Mouse (Mus musculus): ENCODE measurements at regions not wholly inside any gene's neighbourhood (a gene's known extent, or its start where the extent isn't known, plus 50 kb on each side); places are given as distances from the start of the nearest gene placed in this dataset.
"Not testable (repeated sequence)": the region's sequence is repeated elsewhere in the genome, so short reads cannot be mapped to it uniquely, and the experiment has no call there.

- DNase-seq (ENCODE audit: low spot score in 2 of 2), result no peak
Measured at GRCm38 (mm10) chr7:116596914-116597313, 92.7 kb downstream of the Nucb2 start.

GRCm38 (mm10) chr7:116600340-116600739, 96.2 kb downstream of the Nucb2 start:
- DNase-seq (ENCODE audit: low spot score in 2 of 2), result no peak

GRCm38 (mm10) chr7:116603167-116603839, 99.1 kb downstream of the Nucb2 start:
- DNase-seq (ENCODE audit: low spot score in 2 of 2), result no peak

GRCm38 (mm10) chr7:116603840-116604194, 99.6 kb downstream of the Nucb2 start:
- DNase-seq (ENCODE audit: low spot score in 2 of 2), result no peak

GRCm38 (mm10) chr7:116606255-116606654, 102.1 kb downstream of the Nucb2 start:
- no peak for DNase-seq (ENCODE audit: low spot score in 2 of 2)

GRCm38 (mm10) chr7:116606751-116607483, 102.7 kb downstream of the Nucb2 start:
- no peak for DNase-seq (ENCODE audit: low spot score in 2 of 2)

- no peak for DNase-seq (ENCODE audit: low spot score in 2 of 2)
Measured at GRCm38 (mm10) chr7:116607628-116608225, 103.6 kb downstream of the Nucb2 start.

GRCm38 (mm10) chr7:116608350-116609085, 104.3 kb downstream of the Nucb2 start:
- DNase-seq (ENCODE audit: low spot score in 2 of 2), result no peak

DNA sequence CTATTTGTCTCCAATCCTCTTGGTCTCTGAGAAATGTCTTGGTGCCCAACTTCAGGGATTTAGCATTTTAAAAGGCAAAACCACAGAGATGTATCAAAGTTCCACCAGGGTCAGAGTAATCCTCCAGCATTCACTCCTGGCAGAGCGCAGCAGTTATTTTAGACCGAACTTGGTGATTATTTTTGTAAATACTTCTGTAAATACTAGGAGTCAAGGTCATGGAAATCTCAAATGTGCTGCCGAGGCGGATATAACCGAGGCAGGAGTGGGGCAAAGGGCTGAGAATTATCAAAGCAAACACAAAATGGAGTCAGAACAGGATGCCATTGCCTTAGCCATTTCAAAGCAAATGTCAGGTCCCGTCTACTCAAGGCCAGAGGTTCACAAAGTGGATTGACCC, 105.2 kb downstream of the Nucb2 start:
- no peak for DNase-seq (ENCODE audit: low spot score in 2 of 2)

DNA sequence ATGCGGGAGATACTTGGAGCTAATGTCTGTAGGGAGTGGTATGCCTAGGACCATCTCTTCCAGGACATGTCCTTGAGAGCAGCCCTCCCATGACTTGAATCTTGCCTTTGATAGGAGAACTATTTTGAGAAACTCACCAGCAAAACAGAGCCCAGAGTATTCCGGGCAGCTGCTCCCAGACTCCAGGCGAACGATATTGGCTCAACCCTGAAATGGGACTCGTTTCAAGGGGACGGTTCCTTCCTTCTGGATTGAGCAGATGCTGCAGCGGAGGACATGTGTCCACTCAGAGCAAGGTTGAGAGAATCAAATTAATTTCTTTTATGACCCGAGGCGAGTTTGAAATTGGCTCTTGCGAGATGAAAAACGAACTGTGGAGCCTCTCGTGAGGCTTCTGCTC, 105.7 kb downstream of the Nucb2 start:
- no peak for DNase-seq (ENCODE audit: low spot score in 2 of 2)

DNA sequence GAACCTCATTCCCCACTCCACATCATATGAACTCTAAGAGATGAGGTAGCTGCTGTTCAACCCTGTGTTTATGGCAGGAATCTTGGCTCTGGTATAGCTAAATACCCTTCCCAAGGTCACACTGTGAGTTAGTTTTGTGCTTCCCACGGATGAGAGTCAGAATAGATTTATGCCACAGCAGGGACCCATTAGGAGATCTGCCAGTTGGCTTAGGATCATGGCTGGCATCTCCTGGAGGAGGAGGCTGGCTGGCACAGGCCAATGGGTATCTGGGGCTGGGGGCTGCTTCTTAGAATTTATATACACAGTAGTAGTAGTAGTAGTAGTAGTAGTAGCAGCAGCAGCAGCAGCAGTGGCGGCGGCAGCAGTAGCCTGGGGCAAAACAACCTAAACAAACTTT, 111.8 kb downstream of the Nucb2 start:
- no peak for DNase-seq (ENCODE audit: low spot score in 2 of 2)

DNA sequence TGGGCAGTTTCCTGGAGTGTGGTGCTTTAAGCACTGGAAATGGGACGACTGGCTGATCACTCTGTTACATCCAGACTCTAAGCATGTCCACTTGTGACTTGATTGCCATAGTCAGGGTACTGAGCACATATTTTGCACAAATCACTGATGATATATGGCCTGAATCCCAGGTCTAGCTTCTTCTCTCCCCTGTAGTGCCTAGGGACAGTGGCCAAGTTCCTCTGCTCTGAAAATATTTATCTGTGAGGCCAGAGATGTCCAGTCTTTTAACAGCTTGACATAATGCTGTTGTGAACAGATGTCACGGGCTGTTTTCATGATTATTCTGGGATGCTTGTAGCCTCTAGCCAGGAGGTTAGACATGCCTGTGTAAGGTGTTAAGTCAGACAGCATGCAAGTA, 115.5 kb downstream of the Nucb2 start:
- no peak for DNase-seq (ENCODE audit: low spot score in 2 of 2)

GRCm38 (mm10) chr7:116620381-116620780, 116.2 kb downstream of the Nucb2 start:
- no peak for DNase-seq (ENCODE audit: low spot score in 2 of 2)

DNA sequence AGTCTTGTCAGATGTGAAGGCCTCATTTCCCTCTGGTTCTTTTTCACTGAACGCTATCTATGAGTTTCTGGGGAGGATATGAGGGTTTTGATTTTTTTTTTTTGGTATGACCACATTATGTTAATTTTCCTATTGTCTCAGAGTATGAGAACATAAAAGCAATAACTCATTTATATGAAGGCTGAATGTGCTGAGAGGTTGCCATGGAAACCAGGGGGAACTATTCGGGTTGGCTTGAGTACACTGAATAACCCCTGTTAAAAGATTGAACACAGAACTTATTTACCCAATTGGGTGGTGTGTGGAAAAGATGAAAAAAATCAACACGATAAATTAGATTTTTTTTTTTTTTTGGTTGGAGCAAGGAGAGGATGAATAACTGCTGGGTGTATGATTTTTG, 129.0 kb downstream of the Nucb2 start:
- DNase-seq (ENCODE audit: low spot score in 2 of 2), result no peak

GRCm38 (mm10) chr7:116644902-116645650, 140.9 kb downstream of the Nucb2 start:
- peak; percentile 25 to 30 for DNase-seq (ENCODE audit: low spot score in 2 of 2)

GRCm38 (mm10) chr7:116654466-116654865, 150.3 kb downstream of the Nucb2 start:
- DNase-seq (ENCODE audit: low spot score in 2 of 2), result no peak

DNA sequence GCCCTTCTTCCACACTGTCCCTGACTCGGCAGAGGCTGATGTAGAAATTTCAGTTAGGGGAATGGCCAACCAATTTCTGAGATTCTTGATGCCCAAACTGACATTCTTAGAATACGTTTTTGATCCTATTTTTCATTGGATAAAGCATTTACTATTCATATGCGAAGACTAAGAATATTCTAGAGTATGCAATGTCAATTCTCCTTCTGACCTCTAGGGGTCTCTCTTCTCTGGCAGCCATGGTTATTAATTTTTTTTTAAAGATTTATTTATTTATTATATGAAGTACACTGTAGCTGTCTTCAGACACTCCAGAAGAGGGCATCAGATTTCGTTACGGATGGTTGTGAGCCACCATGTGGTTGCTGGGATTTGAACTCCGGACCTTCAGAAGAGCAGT, 152.9 kb downstream of the Nucb2 start:
- DNase-seq (ENCODE audit: low spot score in 2 of 2), result not testable (repeated sequence)

- DNase-seq (ENCODE audit: low spot score in 2 of 2), result no peak
Measured at GRCm38 (mm10) chr7:116665581-116665980, 161.4 kb downstream of the Nucb2 start.

DNA sequence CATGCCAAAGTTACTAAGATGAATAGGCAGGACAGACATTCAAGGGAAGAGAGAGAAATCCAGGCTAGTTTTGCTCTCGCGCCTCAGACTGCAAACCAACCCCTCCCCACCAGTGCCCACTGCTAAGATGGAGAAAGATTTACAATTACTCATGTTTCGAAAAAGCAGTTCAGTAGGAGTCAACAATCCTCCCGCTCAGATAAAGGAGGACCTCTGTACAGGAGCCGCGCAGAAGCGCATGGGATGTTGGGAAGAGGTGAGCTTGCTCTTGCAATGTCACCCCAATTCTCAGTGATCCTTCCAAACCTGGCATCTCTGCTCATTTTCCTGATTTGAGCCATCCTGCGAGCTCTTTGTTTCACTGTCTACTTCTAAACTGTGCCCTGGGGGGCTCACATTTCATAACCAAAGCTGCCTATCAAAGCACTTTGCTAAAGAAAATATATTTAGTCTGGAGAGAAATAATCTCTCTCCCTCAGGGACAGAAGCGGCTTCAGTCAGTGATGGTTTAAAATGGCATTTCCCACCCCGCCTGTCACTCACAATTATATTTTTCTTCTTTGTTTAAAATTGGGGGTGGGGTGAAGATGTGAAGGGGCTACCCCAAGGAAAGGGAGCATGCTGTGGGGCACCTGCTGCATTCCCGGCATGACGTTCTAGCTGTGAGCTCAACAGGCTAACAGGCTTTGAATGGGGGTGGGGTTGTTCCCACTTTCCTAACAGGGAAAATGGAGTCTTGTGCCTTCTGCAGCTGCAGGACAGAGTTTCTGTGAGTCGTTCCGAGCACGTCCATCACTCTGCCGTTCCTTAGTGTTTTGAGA, 170.2 kb downstream of the Nucb2 start:
- DNase-seq (ENCODE audit: low spot score in 2 of 2), result no peak

DNA sequence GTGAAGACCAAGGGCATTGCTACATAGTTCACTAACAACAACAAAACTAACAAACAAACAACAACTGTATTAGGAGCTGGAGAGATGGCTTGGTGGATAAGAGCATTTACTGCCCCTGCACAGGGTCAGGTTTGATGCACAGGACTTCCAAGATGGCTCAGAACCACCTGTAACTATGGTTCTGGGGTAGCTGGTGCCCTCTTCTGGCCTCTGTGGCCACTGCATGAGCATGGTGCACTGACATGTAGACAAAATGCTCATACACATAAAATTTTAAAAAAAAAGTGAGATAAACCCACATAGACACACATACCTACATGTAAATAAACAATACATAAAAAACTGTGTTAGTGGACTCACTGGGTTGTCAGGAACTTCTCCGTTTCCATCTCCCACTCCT, 172.5 kb downstream of the Nucb2 start:
- DNase-seq (ENCODE audit: low spot score in 2 of 2), result no peak

- no peak for DNase-seq (ENCODE audit: low spot score in 2 of 2)
Measured at GRCm38 (mm10) chr7:116679195-116679594, 175.0 kb downstream of the Nucb2 start.

Data from right cerebral cortex, postnatal 36 days (tissue).